Mouse (Mus musculus) limb, embryonic 12.5 days (tissue): ENCODE measurements around the gene Vamp1. TPM values are rescaled to one million over a fixed set of nuclear protein-coding genes. Genes with fewer than 3 reads are reported as not detected.
"Not testable (repeated sequence)": the region's sequence is repeated elsewhere in the genome, so short reads cannot be mapped to it uniquely, and the experiment has no call there.

Experiments
- ATAC-seq: fragments of 200-750 bp; cut with Nextera tagmentation; 2 replicates; pipeline ENCODE4 v1.8.0; 2017; ENCODE audit warnings: low read depth, moderate TSS enrichment; ENCODE audit not compliant: insufficient number of reproducible peaks, insufficient read depth, low FRiP score, low TSS enrichment
- H3K27ac ChIP-seq: fragments of 300-500 bp; sonication (generic); 2 replicates; pipeline ENCODE4 v1.5.1; 2016; ENCODE audit warnings: mild to moderate bottlenecking, moderate library complexity
- H3K27me3 ChIP-seq: fragments of 300-500 bp; sonication (generic); 2 replicates; pipeline ENCODE4 v1.6.1; 2016; ENCODE audit warnings: mild to moderate bottlenecking, moderate library complexity
- H3K36me3 ChIP-seq: fragments of 300-500 bp; sonication (generic); 2 replicates; pipeline ENCODE4 v1.6.1; 2016; ENCODE audit warnings: mild to moderate bottlenecking, moderate library complexity
- H3K4me1 ChIP-seq: fragments of 300-500 bp; sonication (generic); replicated peaks from 2 replicates; pipeline ENCODE4 v1.6.1; 2016
- H3K4me2 ChIP-seq: fragments of 300-500 bp; sonication (generic); 2 replicates; pipeline ENCODE4 v1.6.1; 2016; ENCODE audit warnings: mild to moderate bottlenecking, moderate library complexity
- H3K4me3 ChIP-seq: fragments of 300-500 bp; sonication (generic); replicated peaks from 2 replicates; pipeline ENCODE4 v1.5.1; 2016; ENCODE audit warnings: mild to moderate bottlenecking
- H3K9ac ChIP-seq: fragments of 300-500 bp; sonication (generic); replicated peaks from 2 replicates; pipeline ENCODE4 v1.6.1; 2016; ENCODE audit warnings: mild to moderate bottlenecking, moderate library complexity
- H3K9me3 ChIP-seq: fragments of 300-500 bp; sonication (generic); 2 replicates; pipeline ENCODE4 v1.6.1; 2016; ENCODE audit warnings: mild to moderate bottlenecking, moderate library complexity
- WGBS: fragments of 180-500 bp; shearing (Covaris S2); methylation state at CpG from one replicate; pipeline ENCODE4 v1.1.7; 2016; 5-methylcytosine and 5-hydroxymethylcytosine counted together
- polyA plus RNA-seq: library from polyadenylated mRNA; unstranded; fragments of >200 nt; fragmentation: Nextera tagmentation; extraction: Ambion mirVana; gene quantifications from 2 replicates; pipeline ENCODE4 v1.2.1, GENCODE M21; 2016

Vamp1 gene
- polyA plus RNA-seq, 1 experiment from 2014 or later = 7.4 TPM

DNA sequence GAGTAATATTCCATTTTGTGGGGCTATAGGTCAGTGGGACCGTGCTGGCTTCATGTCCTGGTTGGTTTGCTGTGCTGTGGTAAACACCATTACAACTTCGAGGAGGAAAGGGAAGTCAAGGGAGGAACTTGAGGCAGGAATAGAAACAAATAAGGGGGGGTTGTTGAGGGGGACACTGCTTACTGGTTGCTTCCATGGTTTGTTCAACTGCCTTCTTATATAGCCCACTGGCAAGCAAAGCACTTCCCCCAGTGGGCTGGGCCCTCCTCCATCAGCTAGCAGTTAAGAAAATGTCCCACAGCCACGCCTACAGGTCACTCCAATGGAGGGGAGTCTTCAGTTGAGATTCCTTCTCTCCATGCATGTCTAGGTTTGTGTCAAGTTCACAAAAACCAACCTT, 36.9 kb downstream of the Vamp1 start:
- Histone ChIP-seq H3K9ac (no peak overlapping the region), H3K27me3 (no peaks in the 10 kb centered on the region), H3K4me2 (no peak overlapping the region), H3K4me3 (no peak overlapping the region), H3K27ac (no peak overlapping the region), H3K9me3 (peaks cover 6% of the 10 kb centered on the region; the same call in 1 of the 2 replicates), H3K4me1 (peaks cover under 1% of the 10 kb centered on the region), H3K36me3 (no peaks in the 10 kb centered on the region)
- ATAC-seq = no peak
- WGBS = 90% methylated on average over 3 of the region's 3 CpGs

DNA sequence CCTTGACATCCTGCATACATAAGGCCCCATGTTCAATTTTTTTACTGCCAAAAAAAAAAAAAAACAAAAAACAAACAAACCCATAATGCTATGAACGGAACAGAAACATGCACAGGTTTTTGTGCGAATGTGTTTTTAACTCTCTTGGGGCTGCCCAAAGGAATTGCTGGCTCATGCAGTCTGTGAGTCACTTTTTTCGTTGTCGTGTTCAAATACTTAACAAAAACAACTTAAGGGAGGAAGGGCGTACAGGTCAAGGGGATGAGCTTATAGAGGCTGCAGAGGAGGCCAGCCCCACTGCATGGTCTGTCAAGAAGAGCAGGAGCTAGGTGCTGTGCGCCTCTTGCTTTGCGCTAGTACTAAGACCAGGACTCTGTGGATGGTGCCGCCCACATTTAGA, 37.4 kb downstream of the Vamp1 start:
- Histone ChIP-seq H3K36me3 (no peaks in the 10 kb centered on the region), H3K9me3 (peaks cover 6% of the 10 kb centered on the region; the same call in 1 of the 2 replicates), H3K4me2 (no peak overlapping the region), H3K27ac (no peak overlapping the region), H3K4me1 (peaks cover 5% of the 10 kb centered on the region), H3K4me3 (no peak overlapping the region), H3K27me3 (no peaks in the 10 kb centered on the region), H3K9ac (no peak overlapping the region)
- 92% methylated on average over 8 of the region's 8 CpGs for WGBS
- ATAC-seq = no peak

DNA sequence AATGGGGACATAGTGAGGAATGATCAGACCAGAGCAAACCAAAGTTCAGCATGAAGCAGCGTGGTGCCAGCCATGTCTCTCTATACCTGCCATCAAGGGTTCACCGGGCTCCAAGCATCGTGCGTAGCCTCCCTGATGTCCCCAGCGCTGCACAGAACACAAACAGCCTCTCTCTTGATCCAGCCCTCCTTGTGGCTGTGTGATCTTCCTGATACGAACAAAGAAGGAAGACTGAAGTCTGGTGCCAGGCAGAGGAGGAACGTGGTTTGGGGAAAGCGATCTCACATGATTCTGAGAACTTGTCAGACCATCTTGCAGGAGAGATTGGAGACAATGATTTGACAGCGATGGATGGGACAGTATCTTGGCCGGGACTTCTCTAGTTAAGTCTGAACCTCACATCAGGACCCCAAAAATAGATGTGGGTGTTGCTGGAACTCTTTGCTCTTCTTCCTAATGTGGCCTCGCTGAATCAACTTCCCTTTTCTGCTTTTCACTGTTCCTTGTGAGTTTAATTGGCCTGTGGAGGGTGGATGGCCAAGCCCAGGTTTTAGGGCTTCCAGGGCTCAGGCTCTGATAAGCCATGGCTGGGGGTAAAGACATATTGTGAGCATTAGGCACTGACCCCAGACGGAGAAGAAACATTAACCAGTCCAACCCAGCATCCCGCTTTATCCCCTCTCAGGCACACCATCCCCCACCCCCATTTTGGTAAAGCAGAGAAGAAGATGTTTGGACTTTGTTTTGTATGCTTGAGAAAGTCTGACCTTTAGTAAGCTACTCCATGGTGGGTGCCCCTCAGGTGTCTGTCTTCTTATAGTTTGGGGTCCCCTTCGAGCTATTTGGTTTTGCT, 38.7 kb downstream of the Vamp1 start:
- no peaks in the 10 kb centered on the region for H3K27me3 ChIP-seq
- H3K4me2 ChIP-seq = no peak overlapping the region
- H3K36me3 ChIP-seq = no peaks in the 10 kb centered on the region
- no peak overlapping the region for H3K9ac ChIP-seq
- 80% methylated on average over 14 of the region's 14 CpGs for WGBS
- peaks cover 6% of the 10 kb centered on the region; the same call in 1 of the 2 replicates for H3K9me3 ChIP-seq
- H3K4me3 ChIP-seq = no peak overlapping the region
- no peak for ATAC-seq
- H3K4me1 ChIP-seq = peaks cover 16% of the 10 kb centered on the region
- no peak overlapping the region for H3K27ac ChIP-seq

DNA sequence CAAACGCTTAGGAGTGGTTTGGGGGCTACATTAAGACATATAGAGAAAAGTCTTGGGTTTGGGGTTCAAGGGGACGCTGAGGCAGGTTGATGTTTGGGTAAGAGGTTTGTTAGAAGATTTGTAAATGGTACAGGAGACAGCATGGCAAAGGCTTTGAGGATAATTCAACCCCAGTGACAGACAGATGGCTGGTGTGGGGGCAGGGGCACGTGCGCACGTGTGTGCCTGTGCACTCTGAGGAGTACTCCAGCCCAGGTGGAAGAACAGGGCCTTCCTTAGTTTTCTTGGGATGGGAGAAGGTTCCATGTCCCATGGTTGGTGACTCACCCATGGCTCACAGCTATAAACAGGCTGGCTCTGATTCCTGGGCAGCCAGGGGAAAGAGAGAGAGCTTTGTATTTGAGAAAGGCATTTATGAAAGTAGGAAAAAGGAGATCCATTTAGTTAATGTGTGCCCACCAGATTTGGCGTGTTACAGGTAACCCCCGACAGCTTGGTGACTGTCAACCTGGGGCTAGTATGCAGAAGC, 40.2 kb downstream of the Vamp1 start:
- Histone ChIP-seq H3K9ac (no peak overlapping the region), H3K4me3 (no peak overlapping the region), H3K27ac (0 out of 2 replicates have a peak overlapping the region, but pooled peaks have one; percentile 29), H3K4me1 (peaks cover 16% of the 10 kb centered on the region), H3K9me3 (peaks cover 6% of the 10 kb centered on the region; the same call in 1 of the 2 replicates), H3K27me3 (no peaks in the 10 kb centered on the region), H3K36me3 (no peaks in the 10 kb centered on the region), H3K4me2 (no peak overlapping the region)
- WGBS = 87% methylated on average over 7 of the region's 7 CpGs
- no peak for ATAC-seq

DNA sequence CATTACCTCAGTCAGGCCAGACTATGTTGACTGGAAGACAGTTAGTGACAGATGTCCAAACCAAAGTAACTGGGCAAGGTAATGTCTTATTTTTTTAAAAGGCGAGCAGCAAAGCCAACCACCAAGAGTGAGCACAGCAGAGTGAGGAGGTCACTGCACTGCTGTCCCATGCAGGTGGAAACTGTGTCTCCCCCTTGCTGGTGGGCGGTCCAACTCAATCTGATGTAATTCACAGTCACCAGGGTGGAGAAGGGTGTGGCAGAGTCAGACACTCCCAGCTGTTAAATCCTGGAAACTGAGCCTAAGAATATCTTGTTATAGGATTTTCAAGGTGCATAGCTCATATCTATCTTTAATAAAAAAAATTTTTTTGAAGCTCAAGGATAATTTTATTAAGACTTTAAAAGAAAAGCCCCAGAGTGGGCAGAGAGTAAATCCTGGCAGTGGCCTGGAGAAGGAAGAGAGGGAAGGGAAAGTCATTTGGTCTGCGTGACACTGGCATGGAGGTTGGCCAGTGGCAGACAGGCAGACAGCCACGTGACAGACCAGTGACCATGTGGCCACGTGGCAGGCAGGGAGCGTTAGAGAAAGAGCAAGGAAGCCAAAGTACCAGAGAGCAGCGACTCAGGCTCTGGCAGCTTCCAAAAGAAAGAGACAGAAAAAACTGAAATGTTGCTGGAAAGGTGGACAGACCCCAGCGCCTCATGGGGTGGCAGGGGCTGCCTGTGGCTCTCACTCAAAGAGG, 41.0 kb downstream of the Vamp1 start:
- Histone ChIP-seq H3K4me3 (no peak overlapping the region), H3K9ac (no peak overlapping the region), H3K27me3 (no peaks in the 10 kb centered on the region), H3K27ac (0 out of 2 replicates have a peak overlapping the region, but pooled peaks have one; percentile 8), H3K4me2 (no peak overlapping the region), H3K4me1 (peaks cover 16% of the 10 kb centered on the region), H3K36me3 (no peaks in the 10 kb centered on the region), H3K9me3 (peaks cover 6% of the 10 kb centered on the region; the same call in 1 of the 2 replicates)
- 80% methylated on average over 8 of the region's 8 CpGs for WGBS
- no peak for ATAC-seq

DNA sequence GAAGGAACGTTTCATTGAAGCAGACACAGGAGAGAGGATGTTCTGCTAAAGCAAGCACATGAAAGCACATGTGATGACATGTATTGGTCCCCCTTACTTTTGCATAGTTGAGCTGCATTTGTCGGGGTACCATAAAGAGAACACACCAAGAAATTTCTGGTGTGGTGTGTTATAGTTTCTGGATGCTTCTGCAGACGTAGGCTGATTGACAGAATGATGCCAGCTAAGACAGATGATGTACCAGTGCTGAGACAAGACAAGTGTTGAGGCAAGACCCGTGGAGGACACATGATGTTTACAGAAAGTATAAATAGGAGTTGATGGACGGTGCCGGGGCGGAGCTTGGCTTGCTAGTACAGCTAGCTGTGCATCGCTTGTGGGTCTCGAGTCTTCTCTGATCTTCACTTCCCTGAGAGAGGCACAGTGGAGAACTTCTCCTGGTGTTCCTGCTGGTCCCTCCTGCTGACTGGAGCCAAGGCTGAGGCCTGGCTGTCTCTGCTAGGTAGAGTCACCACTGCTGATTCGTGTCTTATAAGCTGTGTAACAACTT, 44.7 kb downstream of the Vamp1 start:
- WGBS = 78% methylated on average over 10 of the region's 10 CpGs
- Histone ChIP-seq H3K9ac (no peak overlapping the region), H3K27me3 (no peaks in the 10 kb centered on the region), H3K36me3 (no peaks in the 10 kb centered on the region), H3K27ac (no peak overlapping the region), H3K9me3 (peaks cover 4% of the 10 kb centered on the region; the same call in 1 of the 2 replicates), H3K4me1 (peaks cover 16% of the 10 kb centered on the region), H3K4me3 (no peak overlapping the region), H3K4me2 (no peak overlapping the region)
- no peak for ATAC-seq

DNA sequence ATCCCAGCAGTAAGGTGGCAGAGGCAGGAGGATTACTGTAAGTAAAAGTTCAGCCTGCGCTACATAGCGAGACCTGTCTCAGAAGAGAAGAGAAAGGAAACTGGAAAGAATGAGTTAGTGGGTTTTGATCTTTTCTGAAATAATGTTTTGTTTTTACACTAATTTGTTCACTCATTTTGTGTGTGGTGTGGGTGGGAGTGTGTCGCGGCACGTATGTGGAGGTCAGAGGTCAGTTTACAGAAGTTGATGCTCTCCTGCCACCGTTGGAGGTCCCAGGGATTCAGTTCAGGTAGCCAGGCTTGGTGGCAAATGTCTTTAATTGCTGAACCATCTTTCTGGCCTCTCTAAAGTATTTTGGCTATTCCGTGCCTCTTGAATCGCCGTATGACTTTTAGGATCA, 48.9 kb downstream of the Vamp1 start:
- Histone ChIP-seq H3K4me3 (no peak overlapping the region), H3K9ac (no peak overlapping the region), H3K36me3 (no peaks in the 10 kb centered on the region), H3K27me3 (no peaks in the 10 kb centered on the region), H3K9me3 (peaks cover 4% of the 10 kb centered on the region; the same call in 1 of the 2 replicates), H3K27ac (no peak overlapping the region), H3K4me2 (no peak overlapping the region), H3K4me1 (no peaks in the 10 kb centered on the region)
- WGBS = 87% methylated on average over 9 of the region's 9 CpGs
- no peak for ATAC-seq

DNA sequence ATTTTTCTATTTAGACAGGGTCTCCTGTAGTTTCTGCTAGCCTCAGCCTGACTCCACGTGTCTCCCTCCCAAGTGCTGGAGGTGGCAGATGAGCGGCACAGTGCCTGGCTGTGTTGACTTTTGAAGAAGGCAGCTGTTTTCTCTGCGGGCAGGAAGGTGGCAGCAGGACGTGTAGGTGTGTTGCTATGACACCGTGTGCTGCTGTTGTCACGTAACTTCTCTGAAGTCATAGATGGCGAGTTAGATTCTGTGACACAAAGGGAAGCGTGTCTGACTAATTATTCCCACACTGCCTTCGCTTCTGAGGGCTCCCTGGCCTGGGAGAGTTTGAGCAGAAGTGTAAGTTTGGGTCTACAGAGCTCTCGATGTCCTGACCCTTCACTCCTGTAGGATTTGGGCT, 49.9 kb downstream of the Vamp1 start:
- H3K4me2 ChIP-seq = no peak overlapping the region
- no peak for ATAC-seq
- no peaks in the 10 kb centered on the region for H3K4me1 ChIP-seq
- no peak overlapping the region for H3K4me3 ChIP-seq
- H3K36me3 ChIP-seq = no peaks in the 10 kb centered on the region
- no peak overlapping the region for H3K27ac ChIP-seq
- no peak overlapping the region for H3K9ac ChIP-seq
- WGBS = 55% methylated on average over 10 of the region's 10 CpGs
- peaks cover 4% of the 10 kb centered on the region; the same call in 1 of the 2 replicates for H3K9me3 ChIP-seq
- H3K27me3 ChIP-seq = no peaks in the 10 kb centered on the region

DNA sequence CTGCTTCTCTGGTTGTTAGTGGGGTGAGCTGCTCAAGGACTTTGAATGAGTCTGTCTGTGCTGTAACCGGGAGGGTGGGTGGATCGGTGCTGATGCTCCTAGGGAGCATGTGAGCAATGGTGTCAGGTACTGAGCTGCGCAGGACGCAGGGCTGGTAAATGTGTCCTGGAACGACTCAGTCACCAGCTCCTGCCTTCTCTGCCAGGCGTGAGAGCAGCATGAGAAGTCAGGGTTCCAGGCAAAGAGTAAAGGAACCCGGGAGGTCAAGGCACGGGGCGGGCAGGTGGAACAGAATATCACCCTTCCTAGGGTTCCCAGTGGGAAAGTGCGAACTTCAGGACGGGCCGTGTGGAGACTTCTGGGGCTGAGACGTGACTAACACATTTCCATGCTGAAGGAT, 50.7 kb downstream of the Vamp1 start:
- Histone ChIP-seq H3K36me3 (no peaks in the 10 kb centered on the region), H3K4me2 (no peak overlapping the region), H3K27me3 (0 out of 2 replicates have a peak, but pooled peaks cover 3% of the 10 kb centered on the region), H3K9ac (no peak overlapping the region), H3K4me1 (no peaks in the 10 kb centered on the region), H3K9me3 (peaks cover 4% of the 10 kb centered on the region; the same call in 1 of the 2 replicates), H3K4me3 (no peak overlapping the region), H3K27ac (no peak overlapping the region)
- ATAC-seq = no peak
- 71% methylated on average over 13 of the region's 13 CpGs for WGBS

DNA sequence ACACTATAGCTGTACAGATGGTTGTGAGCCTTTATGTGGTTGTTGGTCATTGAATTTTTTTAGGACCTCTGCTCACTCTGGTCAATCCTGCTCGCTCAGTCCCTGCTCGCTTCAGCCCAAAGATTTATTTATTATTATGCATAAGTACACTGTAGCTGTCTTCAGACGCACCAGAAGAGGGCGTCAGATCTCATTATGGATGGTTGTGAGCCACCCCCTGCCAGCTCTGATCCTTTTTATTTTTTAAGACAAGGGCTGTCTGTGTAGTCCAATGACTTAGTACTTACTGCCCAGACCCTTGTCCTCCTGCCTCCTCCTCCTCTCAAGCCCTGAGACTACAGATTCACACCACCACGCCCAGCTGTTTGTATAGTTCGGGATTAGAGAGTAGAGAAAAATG, 51.2 kb downstream of the Vamp1 start:
- H3K36me3 ChIP-seq, H3K4me3 ChIP-seq, H3K9ac ChIP-seq, H3K4me1 ChIP-seq, H3K9me3 ChIP-seq, H3K27me3 ChIP-seq, H3K27ac ChIP-seq, H3K4me2 ChIP-seq, ATAC-seq: not testable (repeated sequence)
- 61% methylated on average over 6 of the region's 6 CpGs for WGBS

DNA sequence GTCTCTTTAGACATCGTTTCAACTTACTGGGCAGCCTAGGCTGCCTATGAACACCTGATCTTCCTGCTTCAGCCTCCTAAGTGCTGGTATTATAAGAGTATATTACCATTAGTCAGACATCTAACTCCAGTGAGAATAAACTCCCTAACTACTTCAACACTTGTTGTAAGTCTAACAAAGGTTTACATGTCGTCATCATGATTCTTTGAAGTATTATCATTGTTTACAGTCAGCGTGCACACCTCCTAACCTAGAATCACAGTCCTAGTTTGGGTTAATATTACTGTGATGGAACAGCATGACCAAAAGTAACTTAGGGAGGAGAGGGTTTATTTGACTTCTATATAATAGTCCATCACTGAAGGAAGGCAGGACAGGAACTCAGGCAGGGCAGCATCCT, 52.1 kb downstream of the Vamp1 start:
- Histone ChIP-seq H3K27me3 (0 out of 2 replicates have a peak, but pooled peaks cover 6% of the 10 kb centered on the region), H3K36me3 (no peaks in the 10 kb centered on the region), H3K9me3 (peaks cover 4% of the 10 kb centered on the region; the same call in 1 of the 2 replicates), H3K27ac (no peak overlapping the region), H3K4me3 (no peak overlapping the region), H3K4me2 (no peak overlapping the region), H3K9ac (no peak overlapping the region), H3K4me1 (no peaks in the 10 kb centered on the region; the same call in 1 of the 2 replicates)
- ATAC-seq = no peak
- WGBS = 83% methylated on average over 3 of the region's 3 CpGs
